Mouse (Mus musculus) forebrain, embryonic 16.5 days (tissue): ENCODE data around the gene Tgfb2. TPM values are rescaled to one million over a fixed set of nuclear protein-coding genes. Genes with fewer than 3 reads are reported as not detected.

ENCODE experiments used
- ATAC-seq: fragments of 200-750 bp; cut with Nextera tagmentation; 2 replicates; pipeline ENCODE4 v1.8.0; 2017; ENCODE audit warnings: mild to moderate bottlenecking, moderate library complexity
- H3K27ac ChIP-seq: fragments of 300-500 bp; sonication (generic); 2 replicates; pipeline ENCODE4 v1.5.1; 2014; ENCODE audit warnings: low read length, control low read depth
- H3K27me3 ChIP-seq: fragments of 300-500 bp; sonication (generic); replicated peaks from 2 replicates; pipeline ENCODE4 v1.6.1; 2014; ENCODE audit warnings: low read length; ENCODE audit not compliant: control insufficient read depth, insufficient read depth
- H3K36me3 ChIP-seq: fragments of 300-500 bp; sonication (generic); 2 replicates; pipeline ENCODE4 v1.6.1; 2014; ENCODE audit not compliant: control insufficient read depth, insufficient read depth
- H3K4me1 ChIP-seq: fragments of 300-500 bp; sonication (generic); replicated peaks from 2 replicates; pipeline ENCODE4 v1.6.1; 2014; ENCODE audit warnings: low read length; ENCODE audit not compliant: control insufficient read depth, insufficient read depth
- H3K4me2 ChIP-seq: fragments of 300-500 bp; sonication (generic); 2 replicates; pipeline ENCODE4 v1.6.1; 2014; ENCODE audit warnings: mild to moderate bottlenecking, low read length, control low read depth
- H3K4me3 ChIP-seq: fragments of 300-500 bp; sonication (generic); replicated peaks from 2 replicates; pipeline ENCODE4 v1.5.1; 2014; ENCODE audit warnings: mild to moderate bottlenecking, low read length, control low read depth
- H3K9ac ChIP-seq: fragments of 300-500 bp; sonication (generic); replicated peaks from 2 replicates; pipeline ENCODE4 v1.6.1; 2014; ENCODE audit warnings: low read depth, low read length, control low read depth
- H3K9me3 ChIP-seq: fragments of 300-500 bp; sonication (generic); 2 replicates; pipeline ENCODE4 v1.6.1; 2016; ENCODE audit warnings: low read length; ENCODE audit not compliant: control insufficient read depth
- WGBS: fragments of 180-500 bp; shearing (Covaris S2); extraction: QIAGEN DNeasy Blood & Tissue Kit; methylation state at CpG from one replicate; pipeline ENCODE4 v1.1.7; 2014; 5-methylcytosine and 5-hydroxymethylcytosine counted together
- polyA plus RNA-seq: library from polyadenylated mRNA; unstranded; fragments of >200 nt; fragmentation: Nextera tagmentation; extraction: Ambion mirVana; gene quantifications from 2 replicates; pipeline ENCODE4 v1.2.1, GENCODE M21; 2015

The Tgfb2 gene
- polyA plus RNA-seq, 1 experiment from 2014 or later = 21.4 TPM

DNA sequence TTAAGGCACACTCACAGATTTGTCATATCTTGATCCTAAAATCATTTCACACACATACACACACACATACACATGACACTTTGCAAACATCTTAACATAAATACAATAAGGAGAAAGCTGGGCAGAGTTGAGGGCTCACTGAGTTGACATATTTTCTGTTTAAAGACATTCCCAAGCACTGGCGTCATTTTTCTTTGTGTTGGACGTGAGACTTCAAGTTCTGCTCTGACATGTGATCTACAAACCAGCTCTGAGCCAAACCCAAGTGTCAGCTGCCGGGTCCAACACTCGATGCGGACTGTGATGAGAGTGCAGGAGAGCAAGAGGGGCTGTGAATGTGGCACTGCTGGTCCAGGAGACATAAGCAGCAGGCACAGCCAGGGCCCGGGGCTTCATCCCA is 123.7 kb downstream of the Tgfb2 start:
- Histone ChIP-seq H3K36me3 (no peaks in the 10 kb centered on the region), H3K4me2 (no peak overlapping the region), H3K4me1 (no peaks in the 10 kb centered on the region), H3K27me3 (no peaks in the 10 kb centered on the region), H3K9ac (no peak overlapping the region), H3K9me3 (no peaks in the 10 kb centered on the region), H3K27ac (no peak overlapping the region), H3K4me3 (no peak overlapping the region)
- 85% methylated on average over 6 of the region's 6 CpGs for WGBS
- ATAC-seq = no peak

DNA sequence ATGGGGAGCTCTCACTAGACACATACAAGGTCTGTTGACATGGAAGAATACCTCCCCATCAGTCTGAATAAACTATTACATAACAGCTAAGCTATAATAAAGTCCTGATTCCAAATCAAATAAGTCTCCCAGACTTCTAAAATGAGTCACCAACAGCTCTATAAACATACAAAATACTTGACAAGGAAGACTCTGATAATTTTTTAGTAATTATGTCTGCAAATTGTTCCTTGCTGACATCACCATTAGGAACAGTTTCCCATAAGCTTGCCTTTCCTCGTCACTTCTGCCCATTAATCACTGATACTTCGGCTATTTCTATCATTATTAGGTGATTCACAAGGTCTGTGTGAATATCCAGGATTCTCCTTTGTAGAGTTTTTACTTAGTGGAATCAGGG is 124.1 kb downstream of the Tgfb2 start:
- Histone ChIP-seq H3K9me3 (no peaks in the 10 kb centered on the region), H3K9ac (no peak overlapping the region), H3K27me3 (no peaks in the 10 kb centered on the region), H3K4me2 (no peak overlapping the region), H3K4me3 (no peak overlapping the region), H3K4me1 (no peaks in the 10 kb centered on the region), H3K27ac (no peak overlapping the region), H3K36me3 (no peaks in the 10 kb centered on the region)
- ATAC-seq = no peak
- 84% methylated on average over 2 of the region's 2 CpGs for WGBS

DNA sequence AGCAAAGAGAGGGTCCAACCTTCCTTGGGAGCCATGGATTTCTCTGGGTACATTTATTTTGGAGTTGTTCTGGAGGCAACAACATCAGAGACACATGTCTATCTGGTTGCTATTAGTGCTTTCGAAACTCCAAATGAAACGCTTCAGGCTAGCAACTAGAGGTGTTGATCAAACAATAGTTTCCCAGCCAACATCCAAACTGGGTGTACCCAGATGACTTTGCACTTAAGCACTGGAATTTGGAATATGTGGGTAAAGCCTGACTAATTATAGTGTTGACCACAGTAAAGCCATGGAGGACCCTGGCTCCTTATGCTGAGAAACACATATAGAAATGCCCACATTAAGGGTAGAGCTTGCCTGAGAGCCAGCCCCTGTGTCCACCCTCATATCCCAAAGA is 124.7 kb downstream of the Tgfb2 start:
- no peaks in the 10 kb centered on the region for H3K27me3 ChIP-seq
- 92% methylated on average over 2 of the region's 2 CpGs for WGBS

DNA sequence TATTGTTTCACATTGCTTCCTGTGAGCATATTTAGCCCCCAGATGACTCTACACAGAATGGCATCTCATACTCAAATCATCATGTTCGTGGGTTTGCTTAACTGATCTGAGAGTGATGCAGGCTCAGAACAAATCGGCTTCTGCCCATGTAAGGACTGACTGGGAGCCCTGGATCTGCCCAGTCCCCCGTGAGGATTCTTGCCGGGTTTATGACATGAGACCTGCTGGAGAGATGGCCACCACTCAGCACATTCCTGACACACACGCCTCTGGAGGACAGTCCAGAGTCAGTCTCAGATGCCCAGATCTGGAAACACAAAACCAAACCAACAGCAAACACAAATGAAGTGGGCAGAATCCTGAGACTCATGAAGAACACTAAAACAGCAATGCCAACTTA is 128.5 kb downstream of the Tgfb2 start:
- Histone ChIP-seq H3K9ac (no peak overlapping the region), H3K36me3 (no peaks in the 10 kb centered on the region), H3K4me3 (no peak overlapping the region), H3K27ac (no peak overlapping the region), H3K27me3 (no peaks in the 10 kb centered on the region), H3K4me1 (no peaks in the 10 kb centered on the region), H3K9me3 (no peaks in the 10 kb centered on the region), H3K4me2 (no peak overlapping the region)
- no peak for ATAC-seq
- 86% methylated on average over 5 of the region's 5 CpGs for WGBS

More for the DNA sequence above, 124.7 kb downstream of the Tgfb2 start:
- Histone ChIP-seq H3K4me1 (no peaks in the 10 kb centered on the region), H3K9ac (no peak overlapping the region), H3K4me3 (no peak overlapping the region), H3K9me3 (no peaks in the 10 kb centered on the region), H3K27ac (no peak overlapping the region), H3K36me3 (no peaks in the 10 kb centered on the region), H3K4me2 (no peak overlapping the region)
- ATAC-seq = no peak

DNA sequence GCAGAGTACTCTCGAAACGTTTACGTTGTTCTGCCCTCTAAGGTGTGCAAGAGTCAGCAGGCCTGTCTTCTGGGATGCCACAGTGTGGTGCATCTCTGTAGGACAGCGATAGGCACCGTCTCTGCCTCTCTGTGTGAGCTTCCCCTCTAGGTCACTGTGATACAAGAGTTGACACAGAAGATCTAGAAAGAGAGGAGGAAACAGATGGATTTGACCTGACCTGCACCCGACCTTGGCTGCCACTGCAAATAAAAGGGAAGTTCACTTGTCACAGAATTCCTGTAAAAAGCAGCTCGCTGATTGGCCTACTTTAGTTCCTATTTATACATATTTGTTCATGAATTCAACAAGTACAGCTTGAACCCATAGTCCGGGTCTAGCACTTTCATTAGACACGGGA is 130.2 kb downstream of the Tgfb2 start:
- Histone ChIP-seq H3K36me3 (no peaks in the 10 kb centered on the region), H3K9me3 (no peaks in the 10 kb centered on the region), H3K27me3 (no peaks in the 10 kb centered on the region), H3K4me1 (no peaks in the 10 kb centered on the region), H3K9ac (no peak overlapping the region), H3K4me3 (no peak overlapping the region), H3K27ac (no peak overlapping the region), H3K4me2 (no peak overlapping the region)
- no peak for ATAC-seq
- 82% methylated on average over 9 of the region's 9 CpGs for WGBS

DNA sequence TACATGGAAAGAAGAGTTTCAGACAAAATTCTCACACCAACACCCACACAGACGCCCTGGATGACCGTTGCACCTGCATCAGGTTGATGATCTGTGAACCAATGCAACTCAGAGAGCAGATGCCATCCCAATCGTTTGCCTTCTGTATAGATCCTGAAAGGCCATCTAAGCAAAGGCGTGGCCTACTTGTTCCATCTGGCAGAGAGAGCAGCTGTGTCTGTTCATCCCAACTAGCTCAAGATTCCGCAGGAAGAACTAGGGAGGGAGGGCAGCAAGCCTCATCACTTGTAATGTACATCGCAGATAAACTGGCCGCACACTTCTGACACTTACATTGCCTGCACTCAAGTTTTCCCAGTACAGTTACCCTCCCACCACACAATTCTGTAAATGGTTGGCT is 130.7 kb downstream of the Tgfb2 start:
- no peaks in the 10 kb centered on the region for H3K9me3 ChIP-seq
- no peaks in the 10 kb centered on the region for H3K27me3 ChIP-seq
- no peaks in the 10 kb centered on the region for H3K4me1 ChIP-seq
- H3K27ac ChIP-seq = no peak overlapping the region
- H3K36me3 ChIP-seq = no peaks in the 10 kb centered on the region
- no peak overlapping the region for H3K4me2 ChIP-seq
- H3K9ac ChIP-seq = no peak overlapping the region
- no peak overlapping the region for H3K4me3 ChIP-seq
- 94% methylated on average over 7 of the region's 7 CpGs for WGBS
- no peak for ATAC-seq

Other genes with a start within 250 kb of the Tgfb2 start
- gene Rrp15, start 43.4 kb upstream of the Tgfb2 start, polyA plus RNA-seq = 37.1 and 39.6 TPM in 2 replicates